Mouse (Mus musculus) gastrocnemius, postnatal 4 days (tissue): ENCODE data around the gene Olfr156. TPM values are rescaled to one million over a fixed set of nuclear protein-coding genes. Genes with fewer than 3 reads are reported as not detected.
"Not testable (repeated sequence)": the region's sequence is repeated elsewhere in the genome, so short reads cannot be mapped to it uniquely, and the experiment has no call there.

Experiments used
- DNase-seq, 2 experiments: peaks; one replicate each; pipeline ENCODE4 v3.0.0; 2021 to 2022; ENCODE audit warnings: low spot score in 2 of 2, mixed read lengths in 2 of 2
- long read RNA-seq, 2 experiments: library from polyadenylated mRNA; stranded (forward); transcript quantifications; one replicate each; pipeline ENCODE4 v2.0.0; 2021
- total RNA-seq, 2 experiments: library from RNA; stranded (reverse); gene quantifications; 2 replicates each; pipeline ENCODE4 v1.2.3; 2021

The Olfr156 gene
- not detected for total RNA-seq
- long read RNA-seq, experiment 1 = 0 reads
- long read RNA-seq, experiment 2 = 0 reads

- peak in 1 of 2 experiments; percentile 30 for DNase-seq
Measured at GRCm38 (mm10) chr4:43823845-43824337, at the start of gene Olfr156. Olfr156 (minus strand) TSS chr4:43823895.

- no peak for DNase-seq
Measured at GRCm38 (mm10) chr4:43869821-43870220, 46.1 kb upstream of the Olfr156 start.

GRCm38 (mm10) chr4:43863298-43863697 lies 39.6 kb upstream of the Olfr156 start:
- DNase-seq = no peak

- peak; percentile 28 to 63 for DNase-seq
Measured at GRCm38 (mm10) chr4:43860744-43861519, 37.2 kb upstream of the Olfr156 start.

- no peak for DNase-seq
Measured at GRCm38 (mm10) chr4:43859886-43860285, 36.2 kb upstream of the Olfr156 start.

GRCm38 (mm10) chr4:43854101-43854500 lies 30.4 kb upstream of the Olfr156 start:
- DNase-seq = no peak

- DNase-seq = no peak
Measured at GRCm38 (mm10) chr4:43851265-43851664, 27.6 kb upstream of the Olfr156 start, which contains the start of gene Olfr155. Olfr155 (plus strand) TSS chr4:43851565.

- no peak for DNase-seq
Measured at GRCm38 (mm10) chr4:43840101-43840500, 16.4 kb upstream of the Olfr156 start, which contains the start of gene Olfr157. Olfr157 (minus strand) TSS chr4:43840201.

- no peak for DNase-seq
Measured at GRCm38 (mm10) chr4:43838326-43838725, 14.6 kb upstream of the Olfr156 start.

- no peak for DNase-seq
Measured at GRCm38 (mm10) chr4:43834749-43835148, 11.1 kb upstream of the Olfr156 start.

GRCm38 (mm10) chr4:43833752-43834151 lies 10.1 kb upstream of the Olfr156 start:
- no peak for DNase-seq

GRCm38 (mm10) chr4:43832031-43832430 lies 8.3 kb upstream of the Olfr156 start:
- DNase-seq = no peak

GRCm38 (mm10) chr4:43828806-43829205 lies 5.1 kb upstream of the Olfr156 start:
- DNase-seq = no peak

- DNase-seq = peak in 1 of 2 experiments; percentile 4
Measured at GRCm38 (mm10) chr4:43822896-43823550, 672 bp downstream of the Olfr156 start.

- DNase-seq = no peak
Measured at GRCm38 (mm10) chr4:43798936-43799335, 24.8 kb downstream of the Olfr156 start.

GRCm38 (mm10) chr4:43795844-43796243 lies 27.9 kb downstream of the Olfr156 start:
- not testable (repeated sequence) for DNase-seq

GRCm38 (mm10) chr4:43795296-43795695 lies 28.4 kb downstream of the Olfr156 start:
- DNase-seq = no peak

GRCm38 (mm10) chr4:43772304-43772703 lies 51.4 kb downstream of the Olfr156 start:
- no peak for DNase-seq

GRCm38 (mm10) chr4:43771626-43772025 lies 52.1 kb downstream of the Olfr156 start:
- DNase-seq = no peak

- no peak for DNase-seq
Measured at GRCm38 (mm10) chr4:43770909-43771308, 52.8 kb downstream of the Olfr156 start, which contains the start of gene Olfr159. Olfr159 (minus strand) TSS chr4:43771009.
